14 mouse cellular contexts compared by ENCODE assay signal in genomic region chr3:108639412-108639811, GRCm38 (mm10). TPM values are rescaled to one million over a fixed set of nuclear protein-coding genes. Genes with fewer than 3 reads are reported as not detected.
DNase-seq lines count a peak whose midpoint lies in the region; ATAC-seq and TF ChIP-seq lines count a peak whose summit lies in the region.
"Had no signal": no experiment of that assay in that cellular context is flagged by ENCODE, and none has a peak within 500 bp of the region (broad histone marks: within the 10 kb centered on the region; RNA-seq: fewer than 3 reads in every experiment).

No protein-coding gene starts in this region.

- TF ChIP-seq EP300 in liver, postnatal 0 days (IDR thresholded peaks at IDR 0.05; ENCODE audit: low read depth), result no peak

- 58% methylated on average over 4 of the region's 4 CpGs for WGBS in cerebellum, adult 2 months
- WGBS in liver, postnatal 0 days (ENCODE audit: insufficient replicate concordance), result 70% methylated on average over 4 of the region's 4 CpGs
- 76% methylated on average over 4 of the region's 4 CpGs for WGBS in liver, embryonic 12.5 days (ENCODE audit: insufficient replicate concordance)

- no peaks in the 10 kb centered on the region for H3K27me3 ChIP-seq in cerebellum, adult 2 months (ENCODE audit: control insufficient read depth, insufficient read depth, low read length)
- no peaks in the 10 kb centered on the region for H3K27me3 ChIP-seq in liver, postnatal 0 days (ENCODE audit: insufficient read depth, low read length)
- H3K27me3 ChIP-seq in liver, embryonic 12.5 days (replicated peaks), result no peaks in the 10 kb centered on the region

- H3K27ac ChIP-seq in cerebellum, adult 2 months (ENCODE audit: insufficient read depth, low read length), result no peak overlapping the region
- H3K27ac ChIP-seq in liver, postnatal 0 days (ENCODE audit: low read depth), result no peak overlapping the region
- no peak overlapping the region for H3K27ac ChIP-seq in liver, embryonic 12.5 days

- H3K4me2 ChIP-seq in liver, postnatal 0 days (ENCODE audit: low read depth, low read length), result no peak overlapping the region
- no peak overlapping the region for H3K4me2 ChIP-seq in liver, embryonic 12.5 days

- H3K4me3 ChIP-seq in cerebellum, adult 2 months (replicated peaks; ENCODE audit: insufficient read depth, low read depth, low read length), result no peak overlapping the region
- no peak overlapping the region for H3K4me3 ChIP-seq in liver, postnatal 0 days (ENCODE audit: low read depth, low read length)
- no peak overlapping the region for H3K4me3 ChIP-seq in liver, embryonic 12.5 days

- no peaks in the 10 kb centered on the region for H3K36me3 ChIP-seq in liver, postnatal 0 days (replicated peaks; ENCODE audit: insufficient read depth, low read length)
- no peaks in the 10 kb centered on the region for H3K36me3 ChIP-seq in liver, embryonic 12.5 days

- ATAC-seq in liver, postnatal 0 days, result no peak
- ATAC-seq in liver, embryonic 12.5 days, result no peak
- ATAC-seq in megakaryocyte-erythroid progenitor cell, adult 5-6 weeks (replicated peaks; ENCODE audit: low FRiP score, low TSS enrichment, poor library complexity, severe bottlenecking), result 0 out of 2 replicates have a peak, but pooled peaks have one; percentile 22

- DNase-seq in cerebellum, adult 2 months, result no peak
- no peak for DNase-seq in cerebellum, postnatal 4 days (ENCODE audit: low spot score in 2 of 2)
- no peak for DNase-seq in liver, postnatal 0 days
- peak; percentile 31 for DNase-seq in ES-CJ7 (ENCODE audit: low read depth, low spot score)
- DNase-seq in yolk sac, embryonic 10.5 days (ENCODE audit: low spot score), result no peak
- no peak for DNase-seq in left cerebral cortex, adult 9 months (ENCODE audit: low spot score in 2 of 2)
- DNase-seq: cerebellum, adult 11-12 months; gastrocnemius, postnatal 14 days; left cerebral cortex, postnatal 4 days; lung, postnatal 14 days; right cerebral cortex, postnatal 25 days; thymus, postnatal 36 days had no signal

- no peak overlapping the region for H3K9ac ChIP-seq in liver, postnatal 0 days (replicated peaks)
- H3K9ac ChIP-seq in liver, embryonic 12.5 days, result no peak overlapping the region

- 0 out of 2 replicates have a peak, but pooled peaks have one; percentile 22 for TF ChIP-seq CTCF in cerebellum, adult 2 months (IDR thresholded peaks at IDR 0.05; ENCODE audit: borderline replicate concordance, insufficient read depth, low read depth, low read length)
- peak; percentile 49 for TF ChIP-seq CTCF in liver, postnatal 0 days (IDR thresholded peaks at IDR 0.05; ENCODE audit: low read depth)

- no peaks in the 10 kb centered on the region for H3K9me3 ChIP-seq in liver, postnatal 0 days (ENCODE audit: low read length)
- H3K9me3 ChIP-seq in liver, embryonic 12.5 days (replicated peaks), result no peaks in the 10 kb centered on the region

- TF ChIP-seq POLR2A in cerebellum, adult 2 months (IDR thresholded peaks at IDR 0.05; ENCODE audit: borderline replicate concordance, insufficient read depth, low read length), result no peak

- no peaks in the 10 kb centered on the region for H3K4me1 ChIP-seq in cerebellum, adult 2 months (ENCODE audit: control insufficient read depth, insufficient read depth, low read length)
- H3K4me1 ChIP-seq in liver, postnatal 0 days (ENCODE audit: insufficient read depth), result no peaks in the 10 kb centered on the region
- no peaks in the 10 kb centered on the region for H3K4me1 ChIP-seq in liver, embryonic 12.5 days

RNA-seq across cellular contexts. Expression of gene Clcc1, which starts 14.3 kb away (rescaled TPM):
- 47.2 and 52.2 TPM in 2 replicates for polyA plus RNA-seq in cerebellum, adult 2 months (2012; rRNA removed)
- polyA plus RNA-seq in liver, postnatal 0 days (2015; fragmentation: Nextera tagmentation; extraction: Ambion mirVana), result 49.7 and 51.1 TPM in 2 replicates
- 44.4 and 47.1 TPM in 2 replicates for polyA plus RNA-seq in liver, embryonic 12.5 days (2016; fragmentation: Nextera tagmentation; extraction: Ambion mirVana)
- 24.2 and 34.0 TPM in 2 replicates for total RNA-seq in megakaryocyte-erythroid progenitor cell, adult 5-6 weeks (2014; fragmentation: Nextera tagmentation)
- total RNA-seq in megakaryocyte-erythroid progenitor cell, adult 5-6 weeks (2017), result 82.8 and 91.3 TPM in 2 replicates

RNA-seq across cellular contexts. Expression of gene Wdr47, which starts 48.3 kb away (rescaled TPM):
- 48.2 and 51.6 TPM in 2 replicates for polyA plus RNA-seq in cerebellum, adult 2 months (2012; rRNA removed)
- polyA plus RNA-seq in liver, postnatal 0 days (2015; fragmentation: Nextera tagmentation; extraction: Ambion mirVana), result 0.64 and 0.80 TPM in 2 replicates
- 3.0 and 3.5 TPM in 2 replicates for polyA plus RNA-seq in liver, embryonic 12.5 days (2016; fragmentation: Nextera tagmentation; extraction: Ambion mirVana)
- total RNA-seq in megakaryocyte-erythroid progenitor cell, adult 5-6 weeks (2014; fragmentation: Nextera tagmentation), result 3.9 and 7.8 TPM in 2 replicates
- 5.4 and 19.6 TPM in 2 replicates for total RNA-seq in megakaryocyte-erythroid progenitor cell, adult 5-6 weeks (2017)

Comparison
In these comparisons a context has a peak if more than half of its experiments do, and no peak if none do; other contexts are left out.
1. RNA of gene Wdr47, which starts 48.3 kb away (polyA plus RNA-seq): 48.2 to 51.6 TPM in cerebellum, adult 2 months; 3.0 to 3.5 TPM in liver, embryonic 12.5 days and 0.64 to 0.80 TPM in liver, postnatal 0 days; every median in the first group is over 10 times any median in the second.